Mouse (Mus musculus) heart, adult 11 months (tissue): ENCODE results near the gene Itgav.

Source experiments
- DNase-seq: peaks from one replicate; pipeline ENCODE4 v3.0.0; 2022

The Itgav gene

DNA sequence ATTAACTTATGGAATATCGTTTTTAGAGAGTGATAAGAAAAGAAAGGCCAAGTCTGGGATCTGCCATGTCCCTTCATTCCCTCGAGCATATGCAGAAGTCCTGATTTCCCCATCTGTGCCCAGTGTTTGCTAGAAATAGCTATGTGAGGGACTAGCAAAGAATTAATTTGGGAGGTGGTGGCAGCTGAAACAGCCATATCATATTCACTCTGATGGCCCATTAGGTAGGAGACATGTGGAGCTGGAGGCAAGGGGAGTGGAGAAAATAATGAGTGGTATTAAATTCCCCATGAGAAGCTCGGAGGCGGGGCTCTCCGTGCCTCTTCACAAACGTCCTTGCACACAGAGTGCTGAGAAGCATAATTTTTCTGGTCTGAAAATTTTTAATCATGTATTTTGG is 92.0 kb downstream of the Itgav start:
- no peak for DNase-seq

DNA sequence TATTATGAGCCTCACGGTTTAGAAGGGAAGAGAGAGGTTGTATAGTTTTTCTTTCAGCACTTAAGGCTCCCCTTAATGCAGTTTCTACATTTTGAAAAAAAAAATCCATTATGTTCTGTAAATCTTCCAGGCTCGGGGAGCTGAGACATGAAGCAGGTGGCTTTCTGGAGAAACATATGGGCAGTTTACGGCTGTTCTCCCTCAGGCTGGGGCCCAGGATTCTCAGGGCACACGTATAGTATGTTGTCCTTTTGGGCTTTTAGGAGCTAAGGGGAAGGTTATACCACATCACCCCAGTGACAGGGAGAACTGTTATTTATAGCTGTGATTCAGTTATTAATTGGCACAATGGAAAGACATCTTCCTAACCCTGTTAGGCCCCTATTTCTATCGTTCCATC is 101.0 kb downstream of the Itgav start:
- no peak for DNase-seq

DNA sequence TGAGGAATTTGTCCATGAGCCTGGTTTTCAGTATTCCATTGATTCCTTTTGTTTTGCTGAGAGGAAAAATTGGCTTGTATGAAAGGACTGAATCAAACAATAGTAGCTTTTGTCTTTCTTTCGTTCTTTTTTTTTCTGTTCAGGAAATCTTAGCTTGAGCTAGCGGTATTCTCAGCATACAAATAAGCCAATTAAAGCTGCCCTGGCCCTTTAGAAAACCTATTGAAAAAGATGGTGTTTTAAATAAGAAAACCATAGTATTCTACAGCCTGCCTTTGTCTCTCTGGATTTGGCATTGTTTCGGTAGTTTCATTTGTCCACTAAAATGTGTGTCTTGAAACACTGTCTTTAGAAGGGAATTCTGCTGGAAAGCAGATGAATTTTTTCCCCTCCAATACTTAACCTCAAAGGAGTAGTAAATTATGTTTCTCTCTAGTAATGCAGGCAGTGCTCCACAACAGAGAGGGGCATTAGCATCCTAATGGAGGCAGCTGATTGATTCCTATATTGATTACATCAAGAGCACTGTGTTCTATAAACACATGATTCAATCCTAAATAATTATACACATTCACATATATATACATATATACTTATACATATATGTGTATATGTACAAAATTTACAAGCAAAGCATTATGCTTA is 104.8 kb downstream of the Itgav start:
- DNase-seq: no peak

DNA sequence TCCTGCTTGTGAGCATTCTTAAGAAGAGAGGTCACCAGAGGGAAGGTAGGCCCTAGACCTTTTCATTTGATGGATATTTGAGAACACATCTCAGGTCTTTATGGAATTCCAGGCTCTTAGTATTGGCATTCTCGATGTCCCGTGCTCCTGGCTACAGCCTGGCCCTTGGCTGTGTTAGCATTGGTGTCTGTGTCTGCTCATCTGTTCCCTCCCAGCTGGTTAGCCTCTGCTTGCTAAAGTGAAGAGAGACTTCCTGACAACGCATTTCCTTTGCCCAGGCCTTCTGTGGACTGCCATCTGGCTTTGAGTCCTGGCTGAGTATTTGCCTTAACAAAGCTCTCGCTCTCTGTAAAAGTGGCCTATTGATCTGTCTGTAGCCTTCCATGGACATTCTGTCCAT is 108.7 kb downstream of the Itgav start:
- peak; percentile 83 for DNase-seq

DNA sequence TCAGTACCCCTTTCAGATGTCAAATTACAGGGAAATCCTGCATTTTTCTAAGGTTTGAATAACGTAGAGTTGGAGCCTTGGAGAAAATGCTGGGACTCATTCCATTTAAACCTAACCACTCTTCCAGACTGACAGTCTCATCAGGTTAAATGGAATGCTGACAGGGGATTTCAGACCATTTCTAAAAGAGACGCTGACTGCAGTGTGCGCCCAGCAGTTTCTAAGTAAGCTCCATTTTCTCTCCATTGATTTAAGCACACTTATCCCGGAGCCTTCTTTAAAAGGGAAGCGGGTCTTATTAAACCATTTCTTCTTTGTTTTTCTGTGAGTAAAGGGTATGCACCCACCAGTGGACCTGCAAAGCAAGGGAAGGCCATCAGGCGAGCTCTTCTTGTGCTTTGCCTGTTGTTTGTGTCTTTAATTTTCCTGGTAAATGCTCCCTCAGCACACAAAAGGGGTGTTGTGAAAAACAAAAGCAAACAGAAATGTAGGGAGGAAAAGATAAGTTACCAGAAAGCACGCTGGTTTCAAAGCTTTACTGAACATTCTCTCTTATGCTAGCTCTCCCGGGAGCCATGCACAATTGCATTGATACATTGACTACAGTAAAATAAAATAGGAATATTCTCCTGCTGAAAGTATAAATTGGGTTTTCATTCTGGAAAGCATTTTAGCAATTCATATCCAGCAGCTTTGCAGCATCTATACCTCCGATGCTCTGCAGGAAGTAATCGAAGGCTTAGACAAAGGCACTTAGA is 111.3 kb downstream of the Itgav start:
- DNase-seq: no peak

DNA sequence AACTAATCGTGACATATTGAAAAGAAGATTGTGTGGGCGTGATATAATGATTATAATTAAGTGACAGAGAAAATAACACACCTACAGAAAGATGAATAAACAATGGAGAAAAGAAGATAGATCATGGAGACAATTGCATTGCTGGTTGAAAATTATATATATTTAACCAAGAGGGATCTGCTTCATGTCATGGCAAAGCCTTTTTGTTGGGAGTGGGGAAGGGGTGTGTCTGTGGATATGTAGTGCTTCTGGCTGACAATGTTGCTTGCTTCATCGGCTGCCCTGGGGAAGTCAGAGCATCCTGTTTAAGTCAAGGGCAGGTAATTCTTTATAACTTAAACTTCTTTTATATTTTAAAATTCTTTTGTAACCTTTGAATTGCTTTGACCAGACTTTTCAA is 124.3 kb downstream of the Itgav start:
- no peak for DNase-seq

DNA sequence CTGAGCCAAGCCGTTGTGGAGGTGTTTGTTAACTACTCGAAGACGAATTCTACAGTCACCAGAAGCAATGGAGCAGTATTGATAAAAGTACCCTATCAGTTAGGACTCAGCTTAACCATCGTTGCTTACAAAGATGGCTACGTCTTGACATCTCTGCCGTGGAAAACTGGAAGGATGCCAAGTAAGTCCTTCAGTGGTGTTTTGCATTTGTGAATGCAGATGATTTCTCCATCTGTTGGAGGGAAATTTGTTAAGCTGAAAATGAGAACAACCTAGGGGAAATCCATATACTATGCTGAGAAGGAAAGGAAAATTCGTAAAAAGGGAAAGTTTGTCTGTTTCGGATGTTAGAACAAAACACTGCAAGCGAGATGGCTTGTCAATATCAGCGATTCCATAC is 129.2 kb downstream of the Itgav start:
- no peak for DNase-seq

DNA sequence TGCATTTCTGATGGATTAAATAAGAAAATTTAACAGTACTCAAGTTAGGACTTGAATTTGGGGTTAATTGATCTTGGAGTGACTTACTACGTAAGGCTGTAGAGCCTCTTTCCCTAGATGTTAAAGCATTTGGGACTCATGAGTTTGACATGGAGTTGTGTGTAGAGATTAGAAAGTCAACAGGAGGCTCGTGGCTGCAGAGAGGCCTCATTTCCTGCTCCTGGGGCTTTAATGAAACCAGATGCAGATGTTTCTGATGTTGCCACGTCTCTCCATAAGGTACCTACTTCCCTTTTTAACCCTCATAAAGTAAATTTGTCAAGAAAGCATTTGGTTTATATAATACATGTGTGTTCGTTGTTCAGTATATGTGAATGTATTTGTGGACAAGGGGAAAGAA is 132.0 kb downstream of the Itgav start:
- DNase-seq: no peak
